Mouse (Mus musculus): ENCODE data around the gene Hes3.

The Hes3 gene

DNA sequence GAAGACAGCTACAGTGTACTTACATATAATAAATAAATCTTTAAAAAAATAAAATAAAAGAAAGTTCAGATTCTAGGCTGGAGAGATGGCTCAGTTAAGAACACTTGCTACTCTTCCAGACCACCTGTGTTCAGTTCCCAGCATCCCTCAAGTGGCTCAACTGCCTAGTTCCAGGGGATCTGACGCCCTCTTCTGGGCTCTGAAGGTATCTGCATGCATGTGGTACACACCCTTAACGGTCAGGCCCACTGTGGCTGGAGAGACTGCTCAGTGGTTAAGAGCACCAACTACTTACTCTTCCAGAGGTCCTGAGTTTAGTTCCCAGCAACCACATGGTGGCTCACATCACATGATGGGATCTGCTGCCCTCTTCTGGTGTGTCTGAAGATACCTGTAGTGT lies 13.5 kb downstream of the Hes3 start:
- no peak for DNase-seq (ENCODE audit: low spot score)

DNA sequence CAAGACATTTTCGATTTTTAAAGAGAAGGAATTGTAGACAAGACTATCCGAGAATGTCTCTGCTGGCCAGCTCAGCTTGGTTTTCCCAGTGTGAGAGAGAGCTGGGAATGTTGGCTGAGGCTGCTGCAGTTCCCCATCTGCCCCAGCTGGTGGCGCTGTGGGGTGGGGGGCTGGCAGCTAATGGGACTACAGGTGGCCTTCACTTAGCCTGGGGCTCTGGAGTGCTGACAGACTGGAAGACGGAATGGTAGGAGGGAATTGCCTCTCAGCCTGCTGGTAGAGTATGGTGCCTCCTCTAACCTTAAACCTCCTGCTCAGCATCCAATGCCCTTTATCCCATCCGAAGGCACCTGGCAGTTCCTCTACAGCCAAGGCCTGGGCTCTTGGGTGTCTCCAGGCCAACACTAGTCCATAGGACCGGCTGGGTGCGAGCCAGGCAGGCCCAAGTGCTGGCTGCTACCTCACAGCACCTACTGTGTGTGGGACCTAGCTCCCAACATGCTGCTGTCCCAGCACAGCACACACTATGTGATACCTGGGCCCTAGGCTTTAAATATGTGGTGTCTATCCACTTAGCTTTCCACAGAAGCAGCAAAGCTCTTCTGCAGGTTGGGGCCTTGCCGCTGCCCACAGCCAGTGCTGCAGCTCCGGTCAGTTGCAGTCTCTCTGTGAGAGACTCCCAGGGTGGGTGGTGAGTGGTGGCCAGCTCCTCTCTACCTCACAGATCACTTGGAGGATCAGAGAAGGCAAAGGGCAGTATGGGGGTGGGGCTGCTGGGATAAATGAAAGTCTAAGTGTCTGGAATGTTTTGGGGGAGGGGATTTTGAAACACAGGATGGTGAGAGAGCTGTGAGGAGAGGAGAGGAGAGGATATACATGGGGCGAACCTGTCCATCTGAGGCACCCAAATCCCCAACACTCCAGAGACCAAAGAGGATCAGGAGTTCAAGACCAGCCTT lies 14.8 kb downstream of the Hes3 start:
- DNase-seq (ENCODE audit: low spot score), result peak; percentile 60

GRCm38 (mm10) chr4:152274681-152275131 lies 16.8 kb downstream of the Hes3 start:
- DNase-seq (ENCODE audit: low spot score), result peak; percentile 51

DNA sequence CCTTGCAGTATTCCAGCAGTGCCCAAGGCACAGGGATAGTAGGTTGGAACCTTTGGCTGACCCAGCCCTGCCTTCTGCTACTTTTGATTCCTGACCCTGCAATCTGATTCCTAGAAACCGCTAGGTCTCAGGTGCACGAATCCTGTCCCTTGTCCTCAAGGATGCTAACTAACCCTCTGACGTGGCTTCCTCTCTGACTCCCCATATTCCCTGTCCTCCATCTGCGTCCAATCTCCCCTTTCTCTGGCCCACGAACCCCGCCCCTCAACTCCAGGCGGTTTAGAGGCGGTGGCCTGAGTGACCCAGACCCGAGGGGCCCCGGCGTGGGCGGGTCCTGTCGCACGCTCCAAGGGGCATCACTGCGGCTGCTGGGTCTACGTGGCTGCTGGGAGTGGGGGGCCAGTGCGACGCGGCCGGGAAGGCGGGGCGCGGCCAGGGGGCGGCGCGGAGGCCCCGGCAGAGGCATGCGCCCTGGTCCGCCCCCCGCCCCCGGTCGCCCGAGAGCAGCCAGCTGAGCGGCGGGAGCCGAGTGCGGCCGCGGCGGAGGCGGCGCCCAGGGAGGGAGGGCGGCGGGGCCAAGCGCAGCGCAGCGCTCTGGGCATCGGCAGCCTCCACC lies 17.7 kb downstream of the Hes3 start, which contains the start of gene Gpr153:
Gene Gpr153 (plus strand): TSS at position 612 of the 616 bp plus-strand sequence.
- peak; percentile 66 for DNase-seq (ENCODE audit: low spot score)

DNA sequence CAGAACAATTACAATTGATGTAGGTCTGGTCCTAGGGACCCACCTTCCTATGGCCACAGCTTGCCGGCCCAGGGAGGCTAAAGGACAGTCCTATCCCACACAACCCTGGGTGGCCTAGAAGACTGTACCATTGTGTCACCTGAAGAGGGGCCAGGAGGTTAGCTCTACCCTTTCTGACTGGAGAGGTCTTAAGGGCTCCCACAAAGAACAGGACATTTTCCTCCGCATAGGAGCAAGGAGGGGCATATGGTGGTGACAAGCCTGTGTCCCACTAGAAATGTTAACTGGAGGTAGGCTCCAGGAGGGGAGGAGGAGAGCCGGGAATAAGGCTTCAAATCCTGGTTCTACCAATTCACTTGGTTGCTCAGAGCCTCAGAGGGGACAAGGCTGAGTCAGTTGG lies 18.3 kb downstream of the Hes3 start:
- DNase-seq (ENCODE audit: low spot score), result peak; percentile 45

DNA sequence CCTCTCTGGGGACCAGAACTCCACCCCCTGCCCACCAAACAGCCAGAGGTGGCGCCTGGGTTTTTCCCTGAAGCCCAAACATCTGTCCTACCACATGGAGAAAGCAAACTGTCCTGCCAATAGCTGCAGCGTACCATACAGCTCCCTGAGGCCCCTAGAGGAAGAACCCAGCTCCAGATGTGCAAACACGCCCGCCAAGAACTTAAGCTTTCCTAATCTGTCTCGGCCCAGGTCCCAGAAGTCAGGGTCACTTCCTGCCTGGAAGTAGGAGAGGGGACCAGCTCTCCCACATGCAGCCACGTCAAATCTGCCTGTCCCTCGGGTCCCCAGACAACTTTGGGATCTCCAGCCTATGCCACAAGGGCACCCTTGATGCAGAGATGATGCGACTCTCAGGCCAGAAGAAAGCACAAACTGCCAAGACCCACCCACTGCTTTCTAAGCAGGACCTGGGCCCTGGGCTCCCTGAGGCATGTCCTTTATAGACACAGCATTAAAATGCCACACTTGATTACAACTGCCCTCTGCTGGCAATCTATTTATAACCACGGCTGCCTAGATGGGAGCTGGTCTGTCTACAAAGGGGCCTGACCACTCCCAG lies 18.9 kb downstream of the Hes3 start:
- peak; percentile 86 for DNase-seq (ENCODE audit: low spot score)

- DNase-seq (ENCODE audit: low spot score), result peak; percentile 56
Measured at GRCm38 (mm10) chr4:152272006-152272405, 19.5 kb downstream of the Hes3 start.

GRCm38 (mm10) chr4:152271334-152271733 lies 20.1 kb downstream of the Hes3 start:
- DNase-seq (ENCODE audit: low spot score), result no peak

- DNase-seq (ENCODE audit: low spot score), result no peak
Measured at GRCm38 (mm10) chr4:152270599-152270998, 20.9 kb downstream of the Hes3 start.

DNA sequence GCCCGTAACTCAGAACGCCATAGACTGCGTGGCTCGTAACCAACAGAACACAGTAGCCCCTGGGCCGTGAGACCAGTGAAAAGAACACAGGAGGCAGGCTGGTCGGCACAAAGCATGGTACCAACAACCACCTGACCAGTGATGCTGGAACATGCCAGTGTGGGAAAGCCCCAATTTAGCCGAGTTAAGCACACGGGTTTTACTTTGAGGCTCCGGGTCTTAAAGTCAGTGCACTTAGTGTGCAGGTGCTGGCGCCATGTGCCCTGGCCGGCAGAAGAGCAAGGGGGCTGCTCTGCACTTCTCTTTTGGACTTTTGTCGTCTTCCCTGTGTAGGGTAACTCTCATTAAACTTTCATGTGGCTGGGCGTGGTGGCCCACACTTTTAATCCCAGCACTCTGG lies 21.5 kb downstream of the Hes3 start:
- DNase-seq (ENCODE audit: low spot score), result no peak

DNA sequence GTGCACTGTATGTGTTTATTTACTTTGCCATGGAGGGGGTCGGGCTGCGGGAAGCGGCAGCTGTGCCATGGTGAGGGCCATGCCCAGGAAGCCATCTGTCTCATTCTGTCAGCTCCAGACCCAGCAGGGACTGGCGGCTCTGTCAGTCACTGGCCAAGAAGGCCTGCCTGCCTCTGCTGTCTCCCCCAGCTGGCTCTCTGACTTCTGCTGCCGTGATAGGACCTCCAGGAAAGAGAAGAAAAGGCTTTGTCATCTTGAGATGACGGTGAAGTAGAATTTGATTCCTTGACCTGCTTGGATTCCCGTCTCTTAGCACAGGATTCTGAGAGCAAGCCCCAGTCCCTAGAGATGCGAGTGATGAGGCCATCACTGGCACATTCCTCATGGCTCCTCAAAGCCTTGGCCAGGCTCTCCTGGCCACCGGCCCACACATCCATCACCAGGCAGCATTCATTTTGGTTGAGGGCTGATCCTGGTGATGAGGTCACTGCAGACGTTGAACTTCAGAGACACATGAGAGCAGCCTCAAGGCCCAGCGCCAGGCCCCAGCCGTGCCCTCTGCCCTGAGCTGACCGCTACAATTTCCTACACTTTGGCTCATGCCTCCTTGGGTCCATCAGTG lies 23.6 kb downstream of the Hes3 start:
- DNase-seq (ENCODE audit: low spot score), result peak; percentile 91

GRCm38 (mm10) chr4:152266236-152266895 lies 25.1 kb downstream of the Hes3 start:
- DNase-seq (ENCODE audit: low spot score), result no peak

DNA sequence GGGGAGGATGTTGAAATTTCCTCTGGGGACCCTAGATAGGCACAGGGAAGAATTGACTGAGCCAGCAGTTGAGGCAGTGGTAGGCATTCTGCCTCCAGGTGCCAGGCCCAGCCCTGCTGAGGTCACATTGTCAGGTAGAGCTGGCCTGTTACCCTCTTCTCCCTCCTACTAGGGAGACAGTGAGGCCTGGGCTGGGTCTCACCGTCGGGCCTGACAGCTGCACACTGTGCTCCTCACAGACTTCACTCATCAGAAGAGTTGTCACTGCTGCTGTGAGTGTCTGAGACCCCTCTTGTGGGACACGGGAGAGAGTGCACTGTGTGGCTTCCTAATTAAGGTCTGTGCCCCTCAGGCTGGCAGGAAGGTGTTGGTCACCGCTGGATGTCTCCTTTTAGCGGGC lies 25.7 kb downstream of the Hes3 start:
- no peak for DNase-seq (ENCODE audit: low spot score)

DNA sequence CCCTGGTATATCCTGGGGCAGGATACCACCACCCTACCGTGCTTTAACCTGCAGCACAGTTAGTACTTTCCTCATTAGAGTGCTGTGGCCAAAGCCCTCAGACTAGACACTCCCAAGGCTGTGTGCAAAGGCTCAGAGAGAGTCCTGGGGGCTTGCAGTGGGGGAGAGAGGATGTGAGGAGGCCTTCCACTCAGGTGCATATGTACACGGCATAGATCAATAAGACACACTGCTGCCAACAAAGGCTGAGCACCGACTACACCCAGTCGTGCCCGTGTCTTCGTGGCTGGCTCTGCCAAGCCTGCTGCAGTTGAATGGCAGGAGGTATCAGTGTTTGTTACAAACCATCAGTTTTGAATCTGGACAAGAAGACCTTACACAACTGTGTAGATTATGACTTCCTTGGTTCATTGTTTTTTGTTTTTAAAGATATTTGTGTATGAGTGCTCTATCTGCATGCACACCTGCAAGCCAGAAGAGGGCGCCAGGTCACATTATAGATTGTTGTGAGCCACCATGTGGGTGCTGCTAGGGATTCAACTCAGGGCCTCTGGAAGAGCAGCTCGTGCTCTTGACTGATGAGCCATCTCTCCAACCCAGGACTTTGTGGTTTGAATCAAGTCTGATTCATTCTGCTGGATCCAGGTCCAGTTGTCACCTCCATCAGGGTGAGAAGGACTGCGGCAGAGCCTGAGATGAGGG lies 26.4 kb downstream of the Hes3 start:
- DNase-seq (ENCODE audit: low spot score), result no peak

- DNase-seq (ENCODE audit: low spot score), result no peak
Measured at GRCm38 (mm10) chr4:152264177-152264530, 27.3 kb downstream of the Hes3 start.

- DNase-seq (ENCODE audit: low spot score), result no peak
Measured at GRCm38 (mm10) chr4:152263512-152264176, 27.8 kb downstream of the Hes3 start.

DNA sequence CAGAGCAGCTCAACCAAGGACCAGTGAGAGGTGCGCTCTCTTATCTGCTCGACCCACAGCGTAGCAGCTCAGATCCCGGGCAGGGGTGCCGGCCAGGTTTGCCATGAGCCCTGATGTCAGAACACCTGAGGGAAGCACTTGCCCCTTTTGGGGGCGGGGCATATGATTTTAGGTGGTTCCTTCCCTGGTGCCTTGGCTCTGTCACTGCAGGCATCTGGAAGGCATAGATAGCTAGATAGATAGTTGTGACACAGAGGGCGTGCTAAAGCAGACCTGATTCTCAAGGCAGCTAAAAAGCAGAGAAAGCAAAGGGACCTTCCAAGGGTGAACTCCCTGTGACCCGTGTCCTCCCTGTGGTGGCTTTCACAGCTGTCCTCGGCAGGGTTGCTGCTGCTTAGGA lies 28.4 kb downstream of the Hes3 start:
- no peak for DNase-seq (ENCODE audit: low spot score)

DNA sequence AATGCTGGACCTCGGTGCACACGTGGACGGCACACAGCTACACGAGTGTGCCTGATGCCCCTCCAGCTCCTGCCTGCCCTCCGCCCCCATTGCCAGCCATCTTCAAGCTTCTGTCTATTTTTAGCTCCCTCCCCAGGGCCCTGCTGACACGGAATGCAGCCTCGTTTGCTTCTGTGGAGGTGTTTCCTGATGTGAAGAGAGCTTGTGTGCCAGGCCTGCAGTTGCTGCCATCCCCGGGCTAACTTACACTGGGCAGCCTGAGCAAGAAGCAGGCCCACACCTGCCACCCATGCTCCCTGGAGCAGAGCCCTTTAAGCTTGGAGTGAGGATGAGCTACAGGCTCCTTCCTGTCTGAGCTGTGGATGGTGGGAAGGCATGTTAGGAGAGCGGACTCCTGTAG lies 29.3 kb downstream of the Hes3 start:
- no peak for DNase-seq (ENCODE audit: low spot score)

DNA sequence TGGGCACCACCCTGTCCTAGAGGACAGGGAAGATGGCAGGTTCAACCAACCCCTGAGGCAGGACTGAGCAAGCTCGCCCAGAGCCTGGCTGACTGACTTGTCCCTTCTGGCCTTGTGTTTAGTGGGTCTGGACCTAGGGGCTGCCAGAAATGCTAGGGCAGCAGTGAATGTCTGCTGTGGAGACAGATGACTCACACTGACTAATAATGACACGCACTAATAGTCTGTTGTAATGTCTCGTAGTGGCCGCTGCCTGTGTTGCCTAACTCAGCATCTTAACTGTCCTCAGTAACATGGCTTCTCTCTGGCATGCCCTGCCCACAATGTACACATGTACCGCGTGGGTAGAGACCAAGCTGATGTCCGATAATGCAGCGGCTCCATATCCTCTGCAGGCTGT lies 31.0 kb downstream of the Hes3 start:
- peak; percentile 65 for DNase-seq (ENCODE audit: low spot score)

GRCm38 (mm10) chr4:152257070-152257469 lies 34.4 kb downstream of the Hes3 start:
- no peak for DNase-seq (ENCODE audit: low spot score)
